Mouse (Mus musculus) embryonic fibroblast, embryonic 13.5 days (primary cell): ENCODE measurements around the gene Asb17.

Experiments used
- CTCF ChIP-seq: IDR thresholded peaks from 2 replicates; pipeline ENCODE4 v1.5.1; 2011; ENCODE audit warnings: mild to moderate bottlenecking, control low read depth, low read length, moderate library complexity, borderline replicate concordance; ENCODE audit not compliant: insufficient read depth
- POLR2A ChIP-seq: IDR thresholded peaks from 2 replicates; pipeline ENCODE4 v1.6.1; 2011; ENCODE audit warnings: low read depth, mild to moderate bottlenecking, control low read depth, low read length, moderate library complexity

- TF ChIP-seq CTCF (no peak), POLR2A (no peak)
Measured at GRCm38 (mm10) chr3:153863816-153864215, 19.8 kb downstream of the Asb17 start.
